Comparison of ENCODE assay signal across 12 mouse cellular contexts in the genomic region with DNA sequence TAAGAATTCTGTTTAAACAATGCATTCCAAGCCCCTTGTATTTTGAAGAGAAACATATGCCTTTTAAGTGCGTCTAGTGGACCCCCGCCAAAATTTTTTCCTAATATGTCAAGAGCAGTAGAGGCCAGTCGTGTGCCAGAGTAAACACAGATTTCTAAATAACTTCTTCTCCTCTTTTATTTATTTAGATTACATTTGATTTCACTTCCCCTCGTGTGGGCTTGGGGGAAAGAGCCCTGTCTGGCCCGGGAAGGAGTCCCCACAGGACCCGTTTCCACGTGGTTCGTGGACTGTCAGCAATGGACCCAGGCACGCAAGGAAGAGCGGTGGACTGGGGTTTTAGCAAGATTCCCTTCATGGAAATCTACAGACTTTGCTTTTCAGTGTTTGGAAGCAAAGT.
A peak's percentile ranks its signal among the peaks of the same experiment; 100 is the strongest.
DNase-seq lines count a peak whose midpoint lies in the region; ATAC-seq and TF ChIP-seq lines count a peak whose summit lies in the region.
"Had no signal": no experiment of that assay in that cellular context is flagged by ENCODE, and none has a peak within 500 bp of the region (broad histone marks: within the 10 kb centered on the region; RNA-seq: fewer than 3 reads in every experiment).

No protein-coding gene starts in this region.

- no peak overlapping the region for H3K4me3 ChIP-seq in embryonic facial prominence, embryonic 13.5 days
- H3K4me3 ChIP-seq in embryonic facial prominence, embryonic 10.5 days: no peak overlapping the region
- H3K4me3 ChIP-seq in lung, adult 2 months (replicated peaks; ENCODE audit: extremely low read depth, low read depth, low read length): no peak overlapping the region
- no peak overlapping the region for H3K4me3 ChIP-seq in limb, embryonic 14.5 days (replicated peaks; ENCODE audit: low read length)
- H3K4me3 ChIP-seq in stomach, embryonic 16.5 days (replicated peaks; ENCODE audit: low read length): no peak overlapping the region

- H3K27ac ChIP-seq in embryonic facial prominence, embryonic 13.5 days: peak overlapping the region; percentile 62
- H3K27ac ChIP-seq in embryonic facial prominence, embryonic 10.5 days (replicated peaks): no peak overlapping the region
- H3K27ac ChIP-seq in limb, embryonic 14.5 days (replicated peaks; ENCODE audit: low read depth, low read length): peak overlapping the region; percentile 59
- peak overlapping the region; percentile 58 for H3K27ac ChIP-seq in stomach, embryonic 16.5 days (ENCODE audit: low read length)
- H3K27ac ChIP-seq: liver, embryonic 14.5 days had no signal

- no peak for DNase-seq in embryonic facial prominence, embryonic 10.5 days (ENCODE audit: low spot score)
- peak; percentile 48 to 66 for DNase-seq in lung, adult 18-20 months
- no peak for DNase-seq in lung, adult 2 months
- peak; percentile 74 for DNase-seq in limb, embryonic 14.5 days (ENCODE audit: low spot score)
- DNase-seq in layer of hippocampus, adult 18-20 months (ENCODE audit: low spot score in 2 of 2): no peak
- DNase-seq: adrenal gland, adult 2 months; cerebellum, adult 11 months had no signal

- peaks cover 21% of the 10 kb centered on the region for H3K36me3 ChIP-seq in embryonic facial prominence, embryonic 13.5 days
- peaks cover 11% of the 10 kb centered on the region; the same call in 1 of the 2 replicates for H3K36me3 ChIP-seq in embryonic facial prominence, embryonic 10.5 days (replicated peaks)
- peaks cover 17% of the 10 kb centered on the region for H3K36me3 ChIP-seq in limb, embryonic 14.5 days (ENCODE audit: control insufficient read depth, insufficient read depth, low read length)
- H3K36me3 ChIP-seq in stomach, embryonic 16.5 days (ENCODE audit: control insufficient read depth, insufficient read depth, low read length): no peaks in the 10 kb centered on the region
- H3K36me3 ChIP-seq: G1E had no signal

- peak overlapping the region; percentile 24; the same call in 1 of the 2 replicates for H3K4me2 ChIP-seq in embryonic facial prominence, embryonic 13.5 days
- H3K4me2 ChIP-seq in limb, embryonic 14.5 days (replicated peaks; ENCODE audit: low read depth, low read length, severe bottlenecking): no peak overlapping the region
- peak overlapping the region; percentile 32 for H3K4me2 ChIP-seq in stomach, embryonic 16.5 days (ENCODE audit: low read depth, low read length)

- TF ChIP-seq POLR2A in lung, adult 2 months (IDR thresholded peaks at IDR 0.05; ENCODE audit: borderline replicate concordance, extremely low read depth, low read depth, low read length): no peak
- no peak for TF ChIP-seq POLR2A in limb, embryonic 14.5 days (IDR thresholded peaks at IDR 0.05; ENCODE audit: borderline replicate concordance, extremely low read depth, insufficient read depth, insufficient read length)

- H3K4me1 ChIP-seq in embryonic facial prominence, embryonic 13.5 days: peaks cover 21% of the 10 kb centered on the region
- H3K4me1 ChIP-seq in embryonic facial prominence, embryonic 10.5 days: peaks cover 10% of the 10 kb centered on the region
- peaks cover 13% of the 10 kb centered on the region for H3K4me1 ChIP-seq in lung, adult 2 months (ENCODE audit: control insufficient read depth, insufficient read depth, low read length)
- peaks cover 17% of the 10 kb centered on the region for H3K4me1 ChIP-seq in limb, embryonic 14.5 days (ENCODE audit: control insufficient read depth, insufficient read depth, low read length)
- peaks cover 5% of the 10 kb centered on the region; the same call in 1 of the 2 replicates for H3K4me1 ChIP-seq in stomach, embryonic 16.5 days (ENCODE audit: control insufficient read depth, insufficient read depth, low read length)

- no peak for ATAC-seq in embryonic facial prominence, embryonic 13.5 days (ENCODE audit: insufficient number of reproducible peaks, insufficient read depth, low FRiP score, low TSS enrichment, low read depth)
- ATAC-seq in limb, embryonic 14.5 days (ENCODE audit: low FRiP score, low read depth): no peak
- peak; percentile 53; the same call in 1 of the 2 replicates for ATAC-seq in stomach, embryonic 16.5 days (ENCODE audit: insufficient read depth, low FRiP score)
- no peak for ATAC-seq in cerebellum, adult (ENCODE audit: insufficient number of reproducible peaks, low FRiP score, low TSS enrichment)

- no peak overlapping the region for H3K9ac ChIP-seq in embryonic facial prominence, embryonic 13.5 days
- no peak overlapping the region for H3K9ac ChIP-seq in limb, embryonic 14.5 days (ENCODE audit: low read depth, low read length, severe bottlenecking)
- no peak overlapping the region for H3K9ac ChIP-seq in stomach, embryonic 16.5 days (ENCODE audit: low read length)
- H3K9ac ChIP-seq: liver, embryonic 14.5 days had no signal

- no peaks in the 10 kb centered on the region for H3K9me3 ChIP-seq in embryonic facial prominence, embryonic 13.5 days
- H3K9me3 ChIP-seq in embryonic facial prominence, embryonic 10.5 days: no peaks in the 10 kb centered on the region
- H3K9me3 ChIP-seq in limb, embryonic 14.5 days (ENCODE audit: control insufficient read depth, low read length): no peaks in the 10 kb centered on the region
- no peaks in the 10 kb centered on the region for H3K9me3 ChIP-seq in stomach, embryonic 16.5 days (replicated peaks; ENCODE audit: control insufficient read depth, low read length)

- 56% methylated on average over 10 of the region's 10 CpGs for WGBS in embryonic facial prominence, embryonic 13.5 days
- 83% methylated on average over 10 of the region's 10 CpGs for WGBS in embryonic facial prominence, embryonic 10.5 days
- WGBS in lung, adult 2 months: 18% methylated on average over 10 of the region's 10 CpGs
- WGBS in limb, embryonic 14.5 days: 53% methylated on average over 10 of the region's 10 CpGs
- WGBS in stomach, embryonic 16.5 days: 31% methylated on average over 10 of the region's 10 CpGs

- TF ChIP-seq CTCF in lung, adult 2 months (IDR thresholded peaks at IDR 0.05; ENCODE audit: insufficient read depth, low read length): no peak

- no peaks in the 10 kb centered on the region for H3K27me3 ChIP-seq in embryonic facial prominence, embryonic 13.5 days
- H3K27me3 ChIP-seq in embryonic facial prominence, embryonic 10.5 days (replicated peaks; ENCODE audit: low read depth, poor library complexity, severe bottlenecking): no peaks in the 10 kb centered on the region
- H3K27me3 ChIP-seq in limb, embryonic 14.5 days (ENCODE audit: control insufficient read depth, insufficient read depth, low read length): no peaks in the 10 kb centered on the region
- H3K27me3 ChIP-seq in stomach, embryonic 16.5 days (ENCODE audit: control insufficient read depth, insufficient read depth, low read length): no peaks in the 10 kb centered on the region

Comparison
In these comparisons a context has a peak if more than half of its experiments do, and no peak if none do; other contexts are left out.
1. DNase-seq: peak in lung, adult 18-20 months (2 of 2) and limb, embryonic 14.5 days (single experiment); none in embryonic facial prominence, embryonic 10.5 days (single experiment), lung, adult 2 months (single experiment) and layer of hippocampus, adult 18-20 months (0 of 2).